Comparison of ENCODE assay signal across 12 mouse cellular contexts in genomic region chr7:92775703-92776102, GRCm38 (mm10). TPM values are rescaled to one million over a fixed set of nuclear protein-coding genes. Genes with fewer than 3 reads are reported as not detected.
DNase-seq lines count a peak whose midpoint lies in the region; ATAC-seq and TF ChIP-seq lines count a peak whose summit lies in the region.
"Had no signal": no experiment of that assay in that cellular context is flagged by ENCODE, and none has a peak within 500 bp of the region (broad histone marks: within the 10 kb centered on the region; RNA-seq: fewer than 3 reads in every experiment).

No protein-coding gene starts in this region.

- TF ChIP-seq CTCF in embryonic fibroblast, embryonic 13.5 days (IDR thresholded peaks at IDR 0.05; ENCODE audit: borderline replicate concordance, insufficient read depth, low read length): no peak
- TF ChIP-seq CTCF in lung, adult 2 months (IDR thresholded peaks at IDR 0.05; ENCODE audit: insufficient read depth, low read length): no peak

- H3K9me3 ChIP-seq in hindbrain, embryonic 11.5 days (ENCODE audit: control insufficient read depth, low read length): no peaks in the 10 kb centered on the region
- H3K9me3 ChIP-seq in hindbrain, embryonic 10.5 days: no peaks in the 10 kb centered on the region
- no peaks in the 10 kb centered on the region for H3K9me3 ChIP-seq in limb, embryonic 11.5 days (ENCODE audit: control insufficient read depth, low read length)
- H3K9me3 ChIP-seq in heart, embryonic 10.5 days: no peaks in the 10 kb centered on the region

- H3K36me3 ChIP-seq in hindbrain, embryonic 11.5 days (ENCODE audit: control insufficient read depth, insufficient read depth, low read length): no peaks in the 10 kb centered on the region
- no peaks in the 10 kb centered on the region for H3K36me3 ChIP-seq in hindbrain, embryonic 10.5 days
- H3K36me3 ChIP-seq in limb, embryonic 11.5 days (ENCODE audit: control insufficient read depth, insufficient read depth, low read length): no peaks in the 10 kb centered on the region; the same call in 1 of the 2 replicates
- H3K36me3 ChIP-seq in heart, embryonic 10.5 days: no peaks in the 10 kb centered on the region

- no peaks in the 10 kb centered on the region for H3K4me1 ChIP-seq in hindbrain, embryonic 11.5 days (replicated peaks; ENCODE audit: control insufficient read depth, insufficient read depth, low read length)
- H3K4me1 ChIP-seq in hindbrain, embryonic 10.5 days (replicated peaks): peaks cover 26% of the 10 kb centered on the region
- peaks cover 17% of the 10 kb centered on the region for H3K4me1 ChIP-seq in embryonic fibroblast, embryonic 13.5 days (ENCODE audit: control insufficient read depth, insufficient read depth, low read length)
- H3K4me1 ChIP-seq in limb, embryonic 11.5 days (ENCODE audit: control insufficient read depth, insufficient read depth, low read length): peaks cover 19% of the 10 kb centered on the region
- H3K4me1 ChIP-seq in lung, adult 2 months (ENCODE audit: control insufficient read depth, insufficient read depth, low read length): no peaks in the 10 kb centered on the region
- H3K4me1 ChIP-seq in heart, embryonic 10.5 days: peaks cover 14% of the 10 kb centered on the region; the same call in 1 of the 2 replicates

- TF ChIP-seq POLR2A in embryonic fibroblast, embryonic 13.5 days (IDR thresholded peaks at IDR 0.05; ENCODE audit: low read depth, low read length): no peak
- no peak for TF ChIP-seq POLR2A in lung, adult 2 months (IDR thresholded peaks at IDR 0.05; ENCODE audit: borderline replicate concordance, extremely low read depth, low read depth, low read length)

- H3K4me2 ChIP-seq in hindbrain, embryonic 11.5 days (replicated peaks; ENCODE audit: low read depth, low read length): no peak overlapping the region
- no peak overlapping the region for H3K4me2 ChIP-seq in limb, embryonic 11.5 days (ENCODE audit: low read depth, severe bottlenecking)

- H3K9ac ChIP-seq in hindbrain, embryonic 11.5 days (ENCODE audit: low read depth, low read length): no peak overlapping the region
- H3K9ac ChIP-seq in limb, embryonic 11.5 days (ENCODE audit: low read length): peak overlapping the region; percentile 5; the same call in 1 of the 2 replicates

- no peaks in the 10 kb centered on the region for H3K27me3 ChIP-seq in hindbrain, embryonic 11.5 days (ENCODE audit: control insufficient read depth, insufficient read depth, low read length)
- H3K27me3 ChIP-seq in hindbrain, embryonic 10.5 days (ENCODE audit: insufficient read depth, poor library complexity, severe bottlenecking): no peaks in the 10 kb centered on the region
- H3K27me3 ChIP-seq in limb, embryonic 11.5 days (ENCODE audit: control insufficient read depth, insufficient read depth, low read length): no peaks in the 10 kb centered on the region
- H3K27me3 ChIP-seq in heart, embryonic 10.5 days (ENCODE audit: insufficient read depth, poor library complexity, severe bottlenecking): no peaks in the 10 kb centered on the region

- WGBS in hindbrain, embryonic 11.5 days: 40% methylated on average over 2 of the region's 2 CpGs
- 47% methylated on average over 2 of the region's 2 CpGs for WGBS in hindbrain, embryonic 10.5 days
- 38% methylated on average over 2 of the region's 2 CpGs for WGBS in limb, embryonic 11.5 days
- 60% methylated on average over 2 of the region's 2 CpGs for WGBS in lung, adult 2 months
- 49% methylated on average over 2 of the region's 2 CpGs for WGBS in heart, embryonic 10.5 days

- no peak overlapping the region for H3K27ac ChIP-seq in hindbrain, embryonic 11.5 days (ENCODE audit: low read depth, low read length)
- H3K27ac ChIP-seq in hindbrain, embryonic 10.5 days: no peak overlapping the region
- H3K27ac ChIP-seq in embryonic fibroblast, embryonic 13.5 days (ENCODE audit: insufficient read depth, low read length): peak overlapping the region; percentile 93; the same call in 1 of the 2 replicates
- H3K27ac ChIP-seq in limb, embryonic 11.5 days (replicated peaks; ENCODE audit: low read depth, low read length): 0 out of 2 replicates have a peak overlapping the region, but pooled peaks have one; percentile 91
- H3K27ac ChIP-seq in heart, embryonic 10.5 days: no peak overlapping the region

- ATAC-seq in hindbrain, embryonic 11.5 days (ENCODE audit: low FRiP score): peak; percentile 55; the same call in 1 of the 2 replicates
- ATAC-seq in limb, embryonic 11.5 days (ENCODE audit: insufficient number of reproducible peaks, low FRiP score, low TSS enrichment, low read depth): 0 out of 2 replicates have a peak, but pooled peaks have one; percentile 6
- ATAC-seq in inflammation-experienced regulatory T-cells, adult 6 months: no peak

- DNase-seq in hindbrain, embryonic 11.5 days (ENCODE audit: low spot score): no peak
- DNase-seq in hindbrain, embryonic 10.5 days (ENCODE audit: low spot score): no peak
- peak; percentile 17 for DNase-seq in ZHBTc4 (ENCODE audit: low read depth, low spot score)
- no peak for DNase-seq in limb, embryonic 11.5 days (ENCODE audit: low spot score)
- no peak for DNase-seq in lung, adult 2 months
- DNase-seq in heart, embryonic 10.5 days (ENCODE audit: low spot score): no peak
- DNase-seq: adrenal gland, postnatal 36 days; cerebellum, postnatal 14 days; kidney, postnatal 14 days; thymus, postnatal 25 days had no signal

- no peak overlapping the region for H3K4me3 ChIP-seq in hindbrain, embryonic 11.5 days (ENCODE audit: low read depth, low read length)
- H3K4me3 ChIP-seq in hindbrain, embryonic 10.5 days: no peak overlapping the region
- H3K4me3 ChIP-seq in embryonic fibroblast, embryonic 13.5 days (ENCODE audit: insufficient read depth, low read length): no peak overlapping the region
- no peak overlapping the region for H3K4me3 ChIP-seq in limb, embryonic 11.5 days (ENCODE audit: low read depth, low read length)
- no peak overlapping the region for H3K4me3 ChIP-seq in lung, adult 2 months (replicated peaks; ENCODE audit: extremely low read depth, low read depth, low read length)
- H3K4me3 ChIP-seq in heart, embryonic 10.5 days: no peak overlapping the region

RNA-seq across cellular contexts. Expression of gene Rab30, which starts 34.3 kb away (rescaled TPM):
- polyA plus RNA-seq in hindbrain, embryonic 11.5 days (2014; fragmentation: Nextera tagmentation; extraction: Ambion mirVana): 24.0 and 24.5 TPM in 2 replicates
- polyA plus RNA-seq in hindbrain, embryonic 10.5 days (2016; fragmentation: Nextera tagmentation; extraction: Ambion mirVana): 11.1 and 14.7 TPM in 2 replicates
- polyA plus RNA-seq in embryonic fibroblast, embryonic 13.5 days (2011; ENCODE audit: insufficient read length, low read depth, missing spikeins): 38.7 and 45.6 TPM in 2 replicates
- 11.5 and 11.9 TPM in 2 replicates for polyA plus RNA-seq in limb, embryonic 11.5 days (2014; fragmentation: Nextera tagmentation; extraction: Ambion mirVana)
- polyA plus RNA-seq in lung, adult 2 months (2012; rRNA removed): 0.43 and 0.96 TPM in 2 replicates
- under 1 TPM in 2 of 3 experiments, not detected in 1; 0.35 to 0.49 TPM for polyA plus RNA-seq in inflammation-experienced regulatory T-cells, adult 6 months (2017; shearing (Covaris generic))
- polyA plus RNA-seq in heart, embryonic 10.5 days (2016; fragmentation: Nextera tagmentation; extraction: Ambion mirVana): 4.8 and 7.2 TPM in 2 replicates

Comparison
In these comparisons a context has a peak if more than half of its experiments do, and no peak if none do; other contexts are left out.
1. H3K27ac ChIP-seq: peak in embryonic fibroblast, embryonic 13.5 days (single experiment) and limb, embryonic 11.5 days (single experiment); none in hindbrain, embryonic 11.5 days (single experiment), hindbrain, embryonic 10.5 days (single experiment) and heart, embryonic 10.5 days (single experiment).